Mouse (Mus musculus) heart, embryonic 13.5 days (tissue): ENCODE measurements around the gene Fam19a2. TPM values are rescaled to one million over a fixed set of nuclear protein-coding genes. Genes with fewer than 3 reads are reported as not detected.

Experiments used
- ATAC-seq: fragments of 200-750 bp; cut with Nextera tagmentation; 2 replicates; pipeline ENCODE4 v1.8.0; 2017; ENCODE audit warnings: moderate TSS enrichment; ENCODE audit not compliant: insufficient number of reproducible peaks, low FRiP score, low TSS enrichment; ENCODE audit errors: extremely low read depth
- H3K27ac ChIP-seq: fragments of 300-500 bp; sonication (generic); replicated peaks from 2 replicates; pipeline ENCODE4 v1.5.1; 2015; ENCODE audit warnings: moderate library complexity, mild to moderate bottlenecking, inconsistent platforms
- H3K27me3 ChIP-seq: fragments of 300-500 bp; sonication (generic); replicated peaks from 2 replicates; pipeline ENCODE4 v1.6.1; 2015; ENCODE audit warnings: mild to moderate bottlenecking, inconsistent platforms
- H3K36me3 ChIP-seq: fragments of 300-500 bp; sonication (generic); 2 replicates; pipeline ENCODE4 v1.6.1; 2015; ENCODE audit warnings: mild to moderate bottlenecking, inconsistent platforms
- H3K4me1 ChIP-seq: fragments of 300-500 bp; sonication (generic); 2 replicates; pipeline ENCODE4 v1.6.1; 2015; ENCODE audit warnings: inconsistent platforms
- H3K4me2 ChIP-seq: fragments of 300-500 bp; sonication (generic); 2 replicates; pipeline ENCODE4 v1.6.1; 2015; ENCODE audit warnings: inconsistent platforms, mild to moderate bottlenecking, moderate library complexity
- H3K4me3 ChIP-seq: fragments of 300-500 bp; sonication (generic); 2 replicates; pipeline ENCODE4 v1.5.1; 2015; ENCODE audit warnings: moderate library complexity, mild to moderate bottlenecking, inconsistent platforms
- H3K9ac ChIP-seq: fragments of 300-500 bp; sonication (generic); 2 replicates; pipeline ENCODE4 v1.6.1; 2015; ENCODE audit warnings: inconsistent platforms, mild to moderate bottlenecking, moderate library complexity
- H3K9me3 ChIP-seq: fragments of 300-500 bp; sonication (generic); 2 replicates; pipeline ENCODE4 v1.6.1; 2016; ENCODE audit warnings: inconsistent platforms
- WGBS: fragments of 180-500 bp; shearing (Covaris S2); methylation state at CpG from one replicate; pipeline ENCODE4 v1.1.7; 2015; ENCODE audit warnings: mixed read lengths; 5-methylcytosine and 5-hydroxymethylcytosine counted together
- polyA plus RNA-seq: library from polyadenylated mRNA; unstranded; fragments of >200 nt; fragmentation: Nextera tagmentation; extraction: Ambion mirVana; gene quantifications from 2 replicates; pipeline ENCODE4 v1.2.1, GENCODE M21; 2015

Fam19a2 gene
- polyA plus RNA-seq, 1 experiment from 2014 or later = 0.96 TPM

GRCm38 (mm10) chr10:123572342-123573070 lies 308.7 kb downstream of the Fam19a2 start:
- H3K27ac ChIP-seq = no peak overlapping the region
- H3K4me3 ChIP-seq = no peak overlapping the region
- no peaks in the 10 kb centered on the region for H3K9me3 ChIP-seq
- H3K27me3 ChIP-seq = no peaks in the 10 kb centered on the region
- no peak overlapping the region for H3K4me2 ChIP-seq
- no peak for ATAC-seq
- no peaks in the 10 kb centered on the region for H3K36me3 ChIP-seq
- WGBS = 68% methylated on average over 7 of the region's 7 CpGs
- H3K4me1 ChIP-seq = 0 out of 2 replicates have a peak, but pooled peaks cover 9% of the 10 kb centered on the region
- H3K9ac ChIP-seq = no peak overlapping the region

- Histone ChIP-seq H3K4me3 (no peak overlapping the region), H3K36me3 (no peaks in the 10 kb centered on the region), H3K4me2 (no peak overlapping the region), H3K27ac (no peak overlapping the region), H3K9ac (no peak overlapping the region), H3K4me1 (0 out of 2 replicates have a peak, but pooled peaks cover 3% of the 10 kb centered on the region), H3K9me3 (no peaks in the 10 kb centered on the region), H3K27me3 (no peaks in the 10 kb centered on the region)
- 68% methylated on average over 4 of the region's 4 CpGs for WGBS
- ATAC-seq = no peak
These were observed 314.0 kb downstream of the Fam19a2 start for GRCm38 (mm10) chr10:123577823-123578222.

DNA sequence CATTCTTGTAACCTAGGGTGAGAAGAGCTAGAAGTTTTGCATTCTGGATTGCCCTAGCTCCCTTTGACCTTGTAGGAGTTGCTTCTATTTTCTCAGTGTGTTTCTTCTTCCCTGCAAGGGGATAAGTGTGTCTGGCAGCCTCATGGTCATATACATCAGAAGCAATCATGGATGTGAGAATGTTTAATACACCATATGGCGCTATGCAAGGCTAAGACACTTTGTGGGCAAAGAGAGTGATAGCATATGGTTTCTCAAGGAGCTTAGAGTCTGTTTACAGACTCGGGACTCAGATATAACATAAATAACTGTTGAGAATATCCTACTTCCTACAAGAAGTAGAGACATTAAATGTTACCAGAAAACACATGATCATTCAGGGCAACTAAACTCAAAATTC lies 315.2 kb downstream of the Fam19a2 start:
- Histone ChIP-seq H3K27ac (no peak overlapping the region), H3K27me3 (no peaks in the 10 kb centered on the region), H3K4me3 (no peak overlapping the region), H3K4me1 (no peaks in the 10 kb centered on the region), H3K36me3 (no peaks in the 10 kb centered on the region), H3K9ac (no peak overlapping the region), H3K9me3 (no peaks in the 10 kb centered on the region), H3K4me2 (no peak overlapping the region)
- no peak for ATAC-seq
- 71% methylated on average over 2 of the region's 2 CpGs for WGBS

DNA sequence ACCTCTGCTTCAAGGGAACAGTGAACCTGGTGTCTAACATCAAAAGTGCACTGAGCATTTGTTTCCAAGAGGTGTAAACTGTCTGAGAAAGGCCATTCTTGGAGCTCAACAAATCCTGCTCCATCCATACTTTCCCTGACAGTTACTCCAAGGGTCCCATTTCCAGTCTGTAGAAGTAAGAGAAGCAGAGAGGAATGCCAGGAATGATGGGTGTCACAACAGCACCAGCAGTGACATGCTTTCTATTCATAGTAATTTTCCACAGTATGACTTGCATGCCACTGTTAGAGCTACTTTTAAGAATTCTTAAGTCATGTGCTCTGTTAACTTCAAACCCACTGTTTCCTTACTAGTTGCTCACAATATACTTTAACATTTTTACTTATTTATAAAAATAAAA lies 331.2 kb downstream of the Fam19a2 start:
- Histone ChIP-seq H3K4me2 (no peak overlapping the region), H3K9me3 (no peaks in the 10 kb centered on the region), H3K27ac (peak overlapping the region; percentile 75), H3K36me3 (no peaks in the 10 kb centered on the region), H3K27me3 (no peaks in the 10 kb centered on the region), H3K4me1 (peaks cover 5% of the 10 kb centered on the region; the same call in 1 of the 2 replicates), H3K4me3 (no peak overlapping the region), H3K9ac (no peak overlapping the region)
- ATAC-seq = peak; percentile 37; the same call in 1 of the 2 replicates

- H3K27ac ChIP-seq = no peak overlapping the region
- H3K27me3 ChIP-seq = no peaks in the 10 kb centered on the region
- 84% methylated on average over 3 of the region's 3 CpGs for WGBS
- no peak overlapping the region for H3K4me3 ChIP-seq
- no peaks in the 10 kb centered on the region for H3K9me3 ChIP-seq
- H3K9ac ChIP-seq = no peak overlapping the region
- no peaks in the 10 kb centered on the region for H3K36me3 ChIP-seq
- no peak for ATAC-seq
- H3K4me2 ChIP-seq = no peak overlapping the region
- H3K4me1 ChIP-seq = peaks cover 5% of the 10 kb centered on the region; the same call in 1 of the 2 replicates
These were observed 333.3 kb downstream of the Fam19a2 start for GRCm38 (mm10) chr10:123597059-123597458.

GRCm38 (mm10) chr10:123605671-123606070 lies 341.9 kb downstream of the Fam19a2 start:
- WGBS = 33% methylated on average over 2 of the region's 2 CpGs
- Histone ChIP-seq H3K9me3 (peaks cover 7% of the 10 kb centered on the region; the same call in 1 of the 2 replicates), H3K9ac (no peak overlapping the region), H3K4me3 (no peak overlapping the region), H3K27me3 (no peaks in the 10 kb centered on the region), H3K4me2 (no peak overlapping the region), H3K27ac (no peak overlapping the region), H3K4me1 (no peaks in the 10 kb centered on the region), H3K36me3 (no peaks in the 10 kb centered on the region)
- no peak for ATAC-seq

DNA sequence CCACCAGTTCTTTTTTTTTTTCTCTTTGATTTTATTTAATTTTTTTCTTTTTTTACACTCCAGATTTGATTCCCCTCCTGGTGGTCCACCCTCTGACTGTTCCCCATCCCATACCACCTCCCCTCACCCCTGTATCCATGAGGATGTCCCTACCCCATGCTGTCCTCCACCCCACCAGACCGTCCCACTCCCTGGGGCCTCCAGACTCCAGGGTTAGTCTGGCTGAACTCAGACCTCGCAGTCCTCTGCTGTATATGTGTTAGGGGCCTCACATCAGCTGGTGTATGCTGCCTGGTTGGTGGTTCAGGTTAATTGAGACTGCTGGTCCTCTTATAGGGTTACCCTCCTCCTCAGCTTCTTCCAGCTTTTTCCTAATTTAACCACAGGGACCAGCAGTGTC lies 362.9 kb downstream of the Fam19a2 start:
- Histone ChIP-seq H3K36me3 (no peaks in the 10 kb centered on the region), H3K4me3 (no peak overlapping the region), H3K27ac (no peak overlapping the region), H3K4me1 (peaks cover 29% of the 10 kb centered on the region), H3K27me3 (no peaks in the 10 kb centered on the region), H3K9me3 (no peaks in the 10 kb centered on the region), H3K4me2 (no peak overlapping the region), H3K9ac (no peak overlapping the region)
- ATAC-seq = no peak
- 83% methylated on average over 2 of the region's 2 CpGs for WGBS

DNA sequence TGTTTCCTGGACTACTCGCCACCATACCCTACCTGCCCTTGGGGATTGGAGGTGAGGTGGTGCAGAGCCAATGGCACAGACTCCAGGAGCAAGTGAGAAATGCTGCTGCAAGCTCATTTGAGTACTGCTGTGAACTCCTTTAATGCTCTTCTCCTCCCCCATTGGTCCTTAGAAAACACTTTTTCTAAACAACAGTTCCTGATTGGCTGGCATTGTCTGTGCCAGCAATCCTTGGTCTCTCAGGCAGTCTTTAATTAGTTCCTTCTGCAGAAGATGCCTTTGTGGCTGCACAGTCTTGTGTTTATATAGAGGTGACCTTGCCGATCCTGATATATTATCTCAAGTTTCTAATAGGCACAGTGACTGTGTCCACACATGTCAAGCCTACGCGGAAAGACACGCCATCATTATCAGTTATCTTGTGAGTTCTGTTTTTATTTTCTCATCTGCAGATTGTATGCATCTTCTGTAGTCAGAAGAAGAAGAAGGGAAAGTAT lies 365.5 kb downstream of the Fam19a2 start:
- peaks cover 15% of the 10 kb centered on the region for H3K4me1 ChIP-seq
- H3K4me2 ChIP-seq = no peak overlapping the region
- no peaks in the 10 kb centered on the region for H3K36me3 ChIP-seq
- no peak for ATAC-seq
- 48% methylated on average over 5 of the region's 5 CpGs for WGBS
- H3K9me3 ChIP-seq = no peaks in the 10 kb centered on the region
- H3K27me3 ChIP-seq = no peaks in the 10 kb centered on the region
- H3K9ac ChIP-seq = no peak overlapping the region
- H3K27ac ChIP-seq = no peak overlapping the region
- H3K4me3 ChIP-seq = no peak overlapping the region

- Histone ChIP-seq H3K27ac (no peak overlapping the region), H3K4me3 (no peak overlapping the region), H3K4me2 (no peak overlapping the region), H3K36me3 (no peaks in the 10 kb centered on the region), H3K9me3 (no peaks in the 10 kb centered on the region), H3K4me1 (peaks cover 8% of the 10 kb centered on the region; the same call in 1 of the 2 replicates), H3K9ac (no peak overlapping the region), H3K27me3 (no peaks in the 10 kb centered on the region)
- 60% methylated on average over 5 of the region's 5 CpGs for WGBS
- ATAC-seq = no peak
These were observed 368.2 kb downstream of the Fam19a2 start for GRCm38 (mm10) chr10:123632029-123632428.

GRCm38 (mm10) chr10:123636655-123637054 lies 372.9 kb downstream of the Fam19a2 start:
- WGBS = 83% methylated on average over 5 of the region's 5 CpGs

DNA sequence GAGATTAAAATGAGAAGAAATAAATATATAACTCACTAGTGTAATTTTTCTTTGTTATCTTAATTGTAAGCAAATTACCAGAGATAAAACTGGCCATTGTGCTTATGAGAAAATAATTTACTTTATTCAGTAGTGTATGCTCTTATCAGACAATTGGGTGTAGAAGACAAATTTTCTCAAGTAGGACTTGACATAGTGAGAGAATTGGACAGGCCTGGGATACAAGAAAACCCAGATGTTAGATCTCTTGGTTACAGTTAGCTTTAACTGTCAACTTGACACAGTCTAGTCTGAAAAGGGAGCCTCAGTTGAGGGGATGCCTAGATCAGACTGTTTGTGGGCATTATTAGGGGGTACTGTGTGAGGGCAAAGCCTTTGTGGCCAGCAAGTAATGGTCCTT lies 373.7 kb downstream of the Fam19a2 start:
- H3K36me3 ChIP-seq = no peaks in the 10 kb centered on the region
- no peaks in the 10 kb centered on the region for H3K4me1 ChIP-seq
- no peak overlapping the region for H3K27ac ChIP-seq
- no peak overlapping the region for H3K9ac ChIP-seq
- no peak overlapping the region for H3K4me3 ChIP-seq
- H3K27me3 ChIP-seq = no peaks in the 10 kb centered on the region
- H3K4me2 ChIP-seq = no peak overlapping the region
- no peaks in the 10 kb centered on the region for H3K9me3 ChIP-seq
- ATAC-seq = no peak

More at GRCm38 (mm10) chr10:123636655-123637054, 372.9 kb downstream of the Fam19a2 start:
- H3K9me3 ChIP-seq = no peaks in the 10 kb centered on the region
- no peaks in the 10 kb centered on the region for H3K27me3 ChIP-seq
- no peaks in the 10 kb centered on the region for H3K36me3 ChIP-seq
- H3K4me1 ChIP-seq = peaks cover 4% of the 10 kb centered on the region; the same call in 1 of the 2 replicates
- ATAC-seq = no peak
- H3K27ac ChIP-seq = no peak overlapping the region
- no peak overlapping the region for H3K4me3 ChIP-seq
- H3K9ac ChIP-seq = no peak overlapping the region
- no peak overlapping the region for H3K4me2 ChIP-seq

GRCm38 (mm10) chr10:123645568-123645967 lies 381.8 kb downstream of the Fam19a2 start:
- no peak for ATAC-seq
- no peaks in the 10 kb centered on the region for H3K36me3 ChIP-seq
- H3K9me3 ChIP-seq = no peaks in the 10 kb centered on the region
- H3K4me1 ChIP-seq = no peaks in the 10 kb centered on the region; the same call in 1 of the 2 replicates
- H3K4me3 ChIP-seq = no peak overlapping the region
- H3K27ac ChIP-seq = no peak overlapping the region
- H3K4me2 ChIP-seq = no peak overlapping the region
- 87% methylated on average over 4 of the region's 4 CpGs for WGBS
- H3K27me3 ChIP-seq = no peaks in the 10 kb centered on the region
- H3K9ac ChIP-seq = no peak overlapping the region
